Mouse (Mus musculus): Measurements from ENCODE around the gene Tex30.

- peak; percentile 73 for TF ChIP-seq POLR2A (IDR thresholded peaks at IDR 0.05; ENCODE audit: insufficient read depth, low read depth, low read length)
- no peak for TF ChIP-seq CTCF (IDR thresholded peaks at IDR 0.05; ENCODE audit: insufficient read depth, low read depth, low read length)
Measured at GRCm38 (mm10) chr1:44147563-44148381, 45.5 kb upstream of the Tex30 start, which contains the start of gene Ercc5.

Data from olfactory bulb, adult 2 months (tissue).